Mouse (Mus musculus) midbrain, embryonic 11.5 days (tissue): ENCODE data around the gene Zcrb1. TPM values are rescaled to one million over a fixed set of nuclear protein-coding genes. Genes with fewer than 3 reads are reported as not detected.
A peak's percentile ranks its signal among the peaks of the same experiment; 100 is the strongest.

Experiments
- ATAC-seq: fragments of 200-750 bp; cut with Nextera tagmentation; 2 replicates; pipeline ENCODE4 v1.8.0; 2017; ENCODE audit warnings: moderate TSS enrichment, moderate library complexity; ENCODE audit not compliant: low FRiP score
- DNase-seq: peaks from one replicate; pipeline ENCODE4 v3.0.0; 2015; ENCODE audit warnings: low spot score; ENCODE audit errors: missing footprints
- H3K27ac ChIP-seq: fragments of 300-500 bp; sonication (generic); 2 replicates; pipeline ENCODE4 v1.5.1; 2014; ENCODE audit warnings: low read depth, low read length
- H3K27me3 ChIP-seq: fragments of 300-500 bp; sonication (generic); 2 replicates; pipeline ENCODE4 v1.6.1; 2014; ENCODE audit warnings: mild to moderate bottlenecking, low read length, moderate library complexity, mixed read lengths; ENCODE audit not compliant: control insufficient read depth, insufficient read depth
- H3K36me3 ChIP-seq: fragments of 300-500 bp; sonication (generic); 2 replicates; pipeline ENCODE4 v1.6.1; 2014; ENCODE audit warnings: mild to moderate bottlenecking, low read length, moderate library complexity, mixed read lengths; ENCODE audit not compliant: control insufficient read depth, insufficient read depth
- H3K4me1 ChIP-seq: fragments of 300-500 bp; sonication (generic); 2 replicates; pipeline ENCODE4 v1.6.1; 2014; ENCODE audit warnings: low read length; ENCODE audit not compliant: control insufficient read depth, insufficient read depth
- H3K4me2 ChIP-seq: fragments of 300-500 bp; sonication (generic); 2 replicates; pipeline ENCODE4 v1.6.1; 2014; ENCODE audit warnings: mild to moderate bottlenecking, moderate library complexity
- H3K4me3 ChIP-seq: fragments of 300-500 bp; sonication (generic); 2 replicates; pipeline ENCODE4 v1.5.1; 2014; ENCODE audit warnings: low read depth, low read length
- H3K9ac ChIP-seq: fragments of 300-500 bp; sonication (generic); 2 replicates; pipeline ENCODE4 v1.6.1; 2014; ENCODE audit warnings: low read length
- H3K9me3 ChIP-seq: fragments of 300-500 bp; sonication (generic); 2 replicates; pipeline ENCODE4 v1.6.1; 2016; ENCODE audit warnings: low read length; ENCODE audit not compliant: control insufficient read depth
- WGBS: fragments of 180-500 bp; shearing (Covaris S2); extraction: QIAGEN DNeasy Blood & Tissue Kit; methylation state at CpG from one replicate; pipeline ENCODE4 v1.1.7; 2014; 5-methylcytosine and 5-hydroxymethylcytosine counted together
- polyA plus RNA-seq: library from polyadenylated mRNA; unstranded; fragments of >200 nt; fragmentation: Nextera tagmentation; extraction: Ambion mirVana; gene quantifications from 2 replicates; pipeline ENCODE4 v1.2.1, GENCODE M21; 2014

Zcrb1 gene
- polyA plus RNA-seq, 1 experiment from 2014 or later: 163 TPM

DNA sequence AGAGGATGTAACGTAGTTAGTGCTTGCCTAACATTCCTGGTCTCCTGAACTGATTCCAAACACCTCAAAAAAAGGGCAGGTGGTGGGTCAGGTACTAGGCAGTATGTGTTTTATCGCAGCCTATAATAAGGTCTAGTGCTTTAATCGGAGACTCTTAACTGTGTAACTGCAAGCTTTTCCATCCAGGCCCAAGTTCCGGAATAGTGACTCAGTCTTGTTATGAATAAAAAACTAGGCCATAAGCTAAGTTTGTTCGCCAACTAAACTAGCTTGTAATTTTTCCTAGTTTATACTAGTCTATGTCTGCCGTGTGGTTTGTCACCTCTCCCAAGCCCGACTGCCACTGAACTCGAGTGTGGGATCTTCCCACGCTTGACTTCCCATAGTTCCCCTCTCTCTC, 16.3 kb upstream of the Zcrb1 start:
- Histone ChIP-seq H3K9ac (no peak overlapping the region), H3K4me2 (no peak overlapping the region), H3K9me3 (no peaks in the 10 kb centered on the region), H3K27me3 (no peaks in the 10 kb centered on the region), H3K27ac (no peak overlapping the region), H3K4me3 (no peak overlapping the region), H3K36me3 (no peaks in the 10 kb centered on the region), H3K4me1 (no peaks in the 10 kb centered on the region)
- WGBS: 95% methylated on average over 9 of the region's 9 CpGs
- DNase-seq (no peak), ATAC-seq (no peak)

DNA sequence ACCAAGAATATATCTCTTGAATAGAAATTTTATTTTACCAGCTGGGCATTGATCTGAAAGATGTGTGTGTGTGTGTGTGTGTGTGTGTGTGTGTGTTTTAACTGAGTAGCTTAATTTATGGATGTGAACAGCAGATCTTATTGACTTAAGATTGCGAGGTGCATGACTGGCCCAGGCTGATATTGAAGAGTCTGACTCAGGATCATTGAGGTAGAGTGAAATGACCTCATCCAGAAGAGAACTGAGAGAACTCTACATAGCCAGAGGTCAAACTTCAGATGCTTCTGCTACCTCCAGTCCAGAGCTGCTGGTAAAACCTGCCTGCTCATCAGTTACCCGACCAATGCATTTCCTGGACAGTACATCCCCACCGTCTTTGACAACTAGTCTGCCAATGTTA, 14.3 kb upstream of the Zcrb1 start:
- DNase-seq (no peak), ATAC-seq (no peak)
- no peaks in the 10 kb centered on the region for H3K36me3 ChIP-seq
- no peaks in the 10 kb centered on the region for H3K27me3 ChIP-seq
- H3K9ac ChIP-seq: no peak overlapping the region
- no peaks in the 10 kb centered on the region for H3K9me3 ChIP-seq
- no peak overlapping the region for H3K4me3 ChIP-seq
- 100% methylated on average over 3 of the region's 3 CpGs for WGBS
- H3K4me2 ChIP-seq: no peak overlapping the region
- H3K4me1 ChIP-seq: no peaks in the 10 kb centered on the region
- H3K27ac ChIP-seq: no peak overlapping the region

DNA sequence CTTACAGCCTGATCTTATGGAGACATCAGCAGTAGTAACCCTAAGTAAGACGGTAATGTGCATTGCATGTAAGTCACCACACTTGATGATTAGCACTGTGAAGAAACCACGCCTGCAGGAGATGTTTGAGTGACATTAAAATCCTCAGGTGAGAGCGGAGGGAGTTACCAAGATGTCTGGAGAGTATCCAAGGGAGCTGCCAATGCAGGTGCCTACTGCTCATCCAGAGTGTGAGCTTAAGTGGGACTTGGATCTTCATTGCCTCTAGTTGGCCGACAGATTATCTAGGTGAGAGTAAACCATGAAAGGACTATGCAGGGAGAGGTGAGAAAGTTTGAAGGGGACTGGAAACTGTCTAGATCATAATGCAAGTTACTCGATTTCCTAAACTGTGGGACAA, 8.4 kb upstream of the Zcrb1 start:
- no peaks in the 10 kb centered on the region for H3K36me3 ChIP-seq
- no peak for ATAC-seq
- H3K4me2 ChIP-seq: no peak overlapping the region
- no peak overlapping the region for H3K9ac ChIP-seq
- H3K4me3 ChIP-seq: no peak overlapping the region
- H3K9me3 ChIP-seq: no peaks in the 10 kb centered on the region
- no peak overlapping the region for H3K27ac ChIP-seq
- WGBS: 96% methylated on average over 5 of the region's 5 CpGs
- H3K27me3 ChIP-seq: no peaks in the 10 kb centered on the region
- no peak for DNase-seq
- H3K4me1 ChIP-seq: no peaks in the 10 kb centered on the region; the same call in 1 of the 2 replicates

DNA sequence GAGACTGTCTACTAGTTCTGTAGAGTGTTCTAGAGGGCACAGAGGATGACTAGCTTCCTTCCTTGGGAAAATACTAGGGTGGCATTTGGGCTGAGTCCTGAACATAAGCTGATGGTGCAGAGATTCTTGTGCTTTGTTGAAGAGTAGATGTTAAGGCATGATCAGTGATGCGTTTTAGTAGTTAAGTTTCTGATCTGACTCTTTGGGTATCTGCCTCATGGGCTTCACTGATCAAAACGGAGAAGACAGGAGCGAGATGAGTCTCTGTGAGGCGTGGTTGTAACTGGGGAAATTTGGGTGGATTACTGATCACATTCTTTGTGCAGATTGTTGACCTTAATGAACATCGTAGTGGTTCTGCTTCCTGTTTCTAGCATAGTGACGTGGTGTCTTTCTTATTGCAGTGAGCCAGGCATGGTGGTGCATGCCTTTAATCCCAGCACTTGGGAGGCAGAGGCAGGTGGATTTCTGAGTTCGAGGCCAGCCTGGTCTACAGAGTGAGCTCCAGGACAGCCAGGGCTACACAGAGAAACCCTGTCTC, 7.4 kb upstream of the Zcrb1 start:
- ATAC-seq (no peak), DNase-seq (no peak)
- H3K9ac ChIP-seq: no peak overlapping the region
- H3K9me3 ChIP-seq: no peaks in the 10 kb centered on the region
- no peak overlapping the region for H3K4me3 ChIP-seq
- no peak overlapping the region for H3K27ac ChIP-seq
- no peak overlapping the region for H3K4me2 ChIP-seq
- no peaks in the 10 kb centered on the region for H3K36me3 ChIP-seq
- H3K27me3 ChIP-seq: no peaks in the 10 kb centered on the region
- no peaks in the 10 kb centered on the region; the same call in 1 of the 2 replicates for H3K4me1 ChIP-seq
- 93% methylated on average over 7 of the region's 7 CpGs for WGBS

DNA sequence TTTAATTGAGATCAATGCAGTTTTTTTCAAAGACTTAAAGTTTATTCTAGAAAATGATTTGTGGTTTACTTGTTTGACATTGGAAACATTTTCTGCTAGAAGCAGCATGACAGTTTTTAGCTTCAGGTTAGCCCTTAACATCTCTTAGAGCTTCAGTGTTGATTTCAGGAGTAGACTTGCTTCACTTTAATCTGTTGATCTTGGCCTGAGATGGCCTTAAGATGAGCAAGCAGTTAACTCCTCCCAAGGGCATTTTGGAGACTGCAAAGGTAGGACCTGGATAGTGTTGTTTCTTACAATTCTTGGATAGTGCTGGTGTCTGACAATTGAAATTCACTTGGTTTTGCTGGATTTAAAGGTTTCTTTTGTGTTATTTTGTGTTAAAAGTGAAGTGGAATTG, 6.7 kb upstream of the Zcrb1 start:
- no peak overlapping the region for H3K4me3 ChIP-seq
- H3K27ac ChIP-seq: no peak overlapping the region
- no peak for ATAC-seq

DNA sequence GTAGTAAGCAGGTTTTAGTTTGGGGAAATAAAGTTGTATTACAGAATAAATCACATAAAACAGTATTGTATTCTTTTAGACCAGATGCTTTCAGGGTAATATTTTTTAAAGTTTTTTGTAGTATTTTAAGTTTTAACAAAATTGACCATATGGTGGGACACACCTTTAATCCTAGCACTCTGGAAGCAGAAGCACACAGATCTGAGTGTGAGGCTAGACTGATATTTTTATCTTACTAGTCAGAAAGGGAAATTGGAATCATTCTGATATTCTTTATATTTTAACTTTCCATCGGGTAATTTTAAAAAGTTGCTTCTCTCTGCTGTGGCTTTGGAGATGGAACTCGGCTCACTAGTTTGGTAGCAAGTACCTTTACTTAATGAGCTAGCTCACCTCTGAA, 4.6 kb upstream of the Zcrb1 start:
- Histone ChIP-seq H3K9ac (no peak overlapping the region), H3K4me3 (no peak overlapping the region), H3K4me1 (peaks cover 10% of the 10 kb centered on the region), H3K27ac (no peak overlapping the region), H3K4me2 (no peak overlapping the region), H3K9me3 (no peaks in the 10 kb centered on the region), H3K36me3 (no peaks in the 10 kb centered on the region), H3K27me3 (no peaks in the 10 kb centered on the region)
- DNase-seq (no peak), ATAC-seq (no peak)
- 92% methylated on average over 2 of the region's 2 CpGs for WGBS

More for the DNA sequence above, 6.7 kb upstream of the Zcrb1 start:
- Histone ChIP-seq H3K36me3 (no peaks in the 10 kb centered on the region), H3K9me3 (no peaks in the 10 kb centered on the region), H3K9ac (no peak overlapping the region), H3K27me3 (no peaks in the 10 kb centered on the region), H3K4me2 (no peak overlapping the region), H3K4me1 (peaks cover under 1% of the 10 kb centered on the region)
- no peak for DNase-seq

DNA sequence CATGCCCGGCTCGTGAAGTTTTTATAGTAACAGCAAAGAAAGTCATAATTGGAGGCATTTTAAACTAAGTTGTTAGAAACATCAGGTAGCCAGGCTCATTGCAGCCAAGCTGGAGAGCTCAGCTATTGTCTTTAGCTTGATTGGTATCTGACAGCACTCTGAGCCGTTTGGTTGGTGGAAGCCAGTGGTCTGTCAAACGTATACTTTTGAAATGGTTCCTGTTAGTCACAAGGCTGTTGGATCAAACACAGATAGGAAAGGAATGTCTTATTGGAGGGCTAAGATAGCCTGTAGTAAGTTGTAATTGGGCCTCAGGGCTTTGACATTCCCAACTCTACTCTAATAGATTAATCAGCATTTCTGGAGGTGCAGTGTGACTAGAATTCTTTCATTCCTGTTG, 3.3 kb upstream of the Zcrb1 start:
- DNase-seq (no peak), ATAC-seq (no peak)
- 81% methylated on average over 4 of the region's 4 CpGs for WGBS
- no peak overlapping the region for H3K4me3 ChIP-seq
- H3K9ac ChIP-seq: no peak overlapping the region
- no peaks in the 10 kb centered on the region for H3K36me3 ChIP-seq
- no peak overlapping the region for H3K27ac ChIP-seq
- no peaks in the 10 kb centered on the region for H3K27me3 ChIP-seq
- H3K4me1 ChIP-seq: peaks cover 16% of the 10 kb centered on the region
- no peaks in the 10 kb centered on the region for H3K9me3 ChIP-seq
- no peak overlapping the region for H3K4me2 ChIP-seq

DNA sequence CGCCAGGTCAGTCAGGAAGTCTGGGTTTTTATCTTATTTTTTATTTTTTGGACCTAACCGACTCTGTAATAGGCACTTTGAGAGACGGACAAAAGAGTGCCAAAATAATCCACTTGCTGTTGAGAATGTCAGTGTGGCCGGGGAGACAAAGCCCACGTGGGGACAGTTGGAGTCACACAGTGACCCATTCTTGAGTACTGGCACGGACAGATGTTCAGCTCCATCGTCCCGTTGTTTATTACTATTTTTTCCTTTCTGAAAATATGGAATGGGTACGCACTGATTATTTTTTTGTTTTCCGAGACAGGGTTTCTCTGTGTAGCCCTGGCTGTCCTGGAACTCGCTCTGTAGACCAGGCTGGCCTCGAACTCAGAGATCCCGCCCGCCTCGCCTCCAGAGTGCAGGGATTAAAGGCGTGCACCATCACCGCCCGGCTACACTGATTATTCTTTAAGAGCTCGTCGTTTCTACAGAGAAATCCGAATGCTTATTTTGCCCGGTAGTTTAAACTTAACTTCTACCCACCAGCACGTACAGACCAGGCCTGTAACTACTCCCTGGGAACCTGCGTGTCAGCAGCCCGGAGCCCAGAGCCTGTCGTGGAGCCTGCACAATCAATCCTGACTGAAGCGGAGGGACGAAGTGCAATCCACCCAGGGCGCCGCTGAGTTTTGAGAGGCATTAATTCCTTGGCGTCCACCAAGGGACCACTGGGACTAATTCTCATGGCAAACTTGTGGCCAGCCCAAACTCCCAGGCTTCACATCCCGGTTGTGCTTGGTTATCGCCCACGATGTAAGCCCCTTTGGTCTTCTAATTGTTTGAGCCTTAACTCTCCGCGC, 786 bp upstream of the Zcrb1 start:
- H3K4me1 ChIP-seq: peaks cover 16% of the 10 kb centered on the region

DNA sequence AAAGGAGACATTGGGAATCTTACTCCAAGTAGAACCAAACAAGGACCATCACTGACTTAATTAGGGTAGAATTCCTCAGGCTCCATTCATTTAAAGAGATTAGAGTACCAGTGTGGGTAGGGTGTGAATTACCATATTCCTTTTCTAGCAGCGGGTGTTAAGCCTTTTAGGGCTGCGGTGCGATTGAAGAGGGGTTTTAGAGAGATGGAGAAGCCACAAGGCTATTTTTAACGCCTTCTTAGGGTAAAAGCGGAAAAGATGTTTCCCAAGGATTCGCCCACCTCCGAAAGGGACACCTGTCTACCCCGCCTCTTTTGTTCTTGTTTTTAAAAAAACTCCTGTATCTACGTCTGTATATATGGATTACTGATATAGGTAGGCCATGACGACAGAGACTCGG, 865 bp downstream of the Zcrb1 start:
- Histone ChIP-seq H3K4me3 (peak overlapping the region; percentile 96), H3K4me2 (peak overlapping the region; percentile 64), H3K9me3 (no peaks in the 10 kb centered on the region), H3K36me3 (peaks cover 9% of the 10 kb centered on the region; the same call in 1 of the 2 replicates), H3K27ac (no peak overlapping the region), H3K4me1 (peaks cover 16% of the 10 kb centered on the region), H3K9ac (peak overlapping the region; percentile 93), H3K27me3 (no peaks in the 10 kb centered on the region)
- DNase-seq: peak; percentile 88
- 0 out of 2 replicates have a peak, but pooled peaks have one; percentile 8 for ATAC-seq
- under 1% methylated on average over 11 of the region's 11 CpGs for WGBS

More for the DNA sequence above, 786 bp upstream of the Zcrb1 start:
- H3K27me3 ChIP-seq: no peaks in the 10 kb centered on the region
- H3K9me3 ChIP-seq: no peaks in the 10 kb centered on the region
- H3K4me3 ChIP-seq: peak overlapping the region; percentile 96
- H3K4me2 ChIP-seq: peak overlapping the region; percentile 64
- H3K36me3 ChIP-seq: 0 out of 2 replicates have a peak, but pooled peaks cover 2% of the 10 kb centered on the region
- DNase-seq (peak; percentile 93), ATAC-seq (peak; percentile 26)
- H3K9ac ChIP-seq: peak overlapping the region; percentile 93
- peak overlapping the region; percentile 81 for H3K27ac ChIP-seq
- WGBS: under 1% methylated on average over 36 of the region's 36 CpGs
